Comparison of ENCODE assay signal across 18 mouse cellular contexts in the genomic region with DNA sequence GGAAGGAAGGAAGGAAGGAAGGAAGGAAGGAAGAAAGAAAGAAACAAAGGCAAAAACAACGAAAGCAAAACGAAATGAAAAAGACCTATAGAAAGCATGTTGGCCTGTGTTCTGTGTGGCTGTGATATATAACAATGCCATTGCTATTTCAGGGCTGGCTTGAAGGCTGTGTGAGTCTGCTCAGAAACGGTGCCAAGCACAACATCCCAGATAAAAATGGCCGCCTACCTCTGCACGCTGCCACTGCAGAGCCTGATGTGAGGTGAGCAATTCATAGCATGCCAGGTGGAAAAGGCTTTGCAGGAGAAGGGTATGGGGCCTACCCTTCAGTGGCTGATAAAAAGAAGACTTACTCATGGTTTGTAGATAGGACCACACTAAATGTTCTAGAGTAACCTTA. TPM values are rescaled to one million over a fixed set of nuclear protein-coding genes. Genes with fewer than 3 reads are reported as not detected.
DNase-seq lines count a peak whose midpoint lies in the region; ATAC-seq and TF ChIP-seq lines count a peak whose summit lies in the region.
"Had no signal": no experiment of that assay in that cellular context is flagged by ENCODE, and none has a peak within 500 bp of the region (broad histone marks: within the 10 kb centered on the region; RNA-seq: fewer than 3 reads in every experiment).

No protein-coding gene starts in this region.

- H3K4me2 ChIP-seq in heart, embryonic 11.5 days: no peak overlapping the region
- no peak overlapping the region for H3K4me2 ChIP-seq in limb, embryonic 12.5 days
- no peak overlapping the region for H3K4me2 ChIP-seq in heart, postnatal 0 days (ENCODE audit: low read depth, low read length)
- H3K4me2 ChIP-seq: forebrain, embryonic 12.5 days; midbrain, embryonic 12.5 days had no signal

- no peak overlapping the region for H3K4me3 ChIP-seq in heart, embryonic 11.5 days (ENCODE audit: low read depth, low read length)
- no peak overlapping the region for H3K4me3 ChIP-seq in limb, embryonic 12.5 days (replicated peaks)
- no peak overlapping the region for H3K4me3 ChIP-seq in limb, embryonic 10.5 days
- H3K4me3 ChIP-seq in heart, postnatal 0 days (ENCODE audit: low read depth, low read length): no peak overlapping the region
- H3K4me3 ChIP-seq: forebrain, embryonic 12.5 days; midbrain, embryonic 12.5 days had no signal

- no peak overlapping the region for H3K9ac ChIP-seq in heart, embryonic 11.5 days (ENCODE audit: low read depth, low read length)
- H3K9ac ChIP-seq in limb, embryonic 12.5 days (replicated peaks): no peak overlapping the region
- no peak overlapping the region for H3K9ac ChIP-seq in heart, postnatal 0 days (replicated peaks; ENCODE audit: low read depth, low read length)
- H3K9ac ChIP-seq: forebrain, embryonic 12.5 days; midbrain, embryonic 12.5 days had no signal

- 0 out of 2 replicates have a peak, but pooled peaks cover 7% of the 10 kb centered on the region for H3K4me1 ChIP-seq in heart, embryonic 11.5 days (ENCODE audit: control insufficient read depth, insufficient read depth, low read length)
- H3K4me1 ChIP-seq in limb, embryonic 12.5 days (replicated peaks): peaks cover 53% of the 10 kb centered on the region
- H3K4me1 ChIP-seq in limb, embryonic 10.5 days: peaks cover 26% of the 10 kb centered on the region
- peaks cover 7% of the 10 kb centered on the region; the same call in 1 of the 2 replicates for H3K4me1 ChIP-seq in heart, postnatal 0 days (ENCODE audit: control insufficient read depth, insufficient read depth)

- H3K27me3 ChIP-seq in heart, embryonic 11.5 days (ENCODE audit: control insufficient read depth, insufficient read depth, low read length): no peaks in the 10 kb centered on the region
- H3K27me3 ChIP-seq in limb, embryonic 12.5 days: no peaks in the 10 kb centered on the region
- no peaks in the 10 kb centered on the region for H3K27me3 ChIP-seq in limb, embryonic 10.5 days (ENCODE audit: low read depth, poor library complexity, severe bottlenecking)
- H3K27me3 ChIP-seq in heart, postnatal 0 days (ENCODE audit: control insufficient read depth, insufficient read depth, low read length): no peaks in the 10 kb centered on the region
- H3K27me3 ChIP-seq: forebrain, embryonic 12.5 days; midbrain, embryonic 12.5 days had no signal

- no peak for TF ChIP-seq CTCF in heart, postnatal 0 days (IDR thresholded peaks at IDR 0.05; ENCODE audit: low read depth)

- ATAC-seq in heart, embryonic 11.5 days (replicated peaks; ENCODE audit: insufficient number of reproducible peaks, low FRiP score, low TSS enrichment): no peak
- no peak for ATAC-seq in limb, embryonic 12.5 days (ENCODE audit: insufficient number of reproducible peaks, insufficient read depth, low FRiP score, low TSS enrichment, low read depth)
- ATAC-seq in heart, postnatal 0 days (ENCODE audit: insufficient read depth, low read depth): no peak
- ATAC-seq: inflammation-experienced regulatory T-cells, adult 6 months had no signal

- H3K9me3 ChIP-seq in heart, embryonic 11.5 days (replicated peaks; ENCODE audit: control insufficient read depth, low read length): no peaks in the 10 kb centered on the region
- H3K9me3 ChIP-seq in limb, embryonic 12.5 days: no peaks in the 10 kb centered on the region
- H3K9me3 ChIP-seq in limb, embryonic 10.5 days (replicated peaks): no peaks in the 10 kb centered on the region
- H3K9me3 ChIP-seq in heart, postnatal 0 days (replicated peaks; ENCODE audit: control insufficient read depth, low read length): no peaks in the 10 kb centered on the region
- H3K9me3 ChIP-seq: forebrain, embryonic 12.5 days; midbrain, embryonic 12.5 days had no signal

- DNase-seq in heart, adult 18-20 months: no peak
- no peak for DNase-seq in limb, embryonic 10.5 days (ENCODE audit: low spot score)
- DNase-seq in heart, postnatal 0 days (ENCODE audit: low spot score): no peak
- no peak for DNase-seq in cerebellum, postnatal 4 days (ENCODE audit: low spot score in 2 of 2)
- no peak for DNase-seq in natural killer cell, adult 2 months (ENCODE audit: low spot score in 2 of 2)
- DNase-seq: cerebellum, postnatal 14 days; kidney, postnatal 36 days; layer of hippocampus, postnatal 36 days; left cerebral cortex, postnatal 4 days; lung, postnatal 4 days; spleen, adult 18-20 months; thymus, postnatal 4 days had no signal

- no peaks in the 10 kb centered on the region for H3K36me3 ChIP-seq in heart, embryonic 11.5 days (ENCODE audit: control insufficient read depth, insufficient read depth, low read length)
- H3K36me3 ChIP-seq in limb, embryonic 12.5 days: no peaks in the 10 kb centered on the region
- H3K36me3 ChIP-seq in limb, embryonic 10.5 days: no peaks in the 10 kb centered on the region
- no peaks in the 10 kb centered on the region for H3K36me3 ChIP-seq in heart, postnatal 0 days (replicated peaks; ENCODE audit: control insufficient read depth, insufficient read depth, low read length)
- H3K36me3 ChIP-seq: forebrain, embryonic 12.5 days; midbrain, embryonic 12.5 days had no signal

- no peak for TF ChIP-seq EP300 in heart, postnatal 0 days (IDR thresholded peaks at IDR 0.05; ENCODE audit: low read depth)

- H3K27ac ChIP-seq in heart, embryonic 11.5 days (ENCODE audit: low read depth, low read length): 0 out of 2 replicates have a peak overlapping the region, but pooled peaks have one; percentile 7
- H3K27ac ChIP-seq in limb, embryonic 12.5 days: peak overlapping the region; percentile 62
- H3K27ac ChIP-seq in limb, embryonic 10.5 days: no peak overlapping the region
- 0 out of 2 replicates have a peak overlapping the region, but pooled peaks have one; percentile 43 for H3K27ac ChIP-seq in heart, postnatal 0 days (ENCODE audit: low read depth)
- H3K27ac ChIP-seq: forebrain, embryonic 12.5 days; midbrain, embryonic 12.5 days had no signal

- 69% methylated on average over 5 of the region's 5 CpGs for WGBS in heart, embryonic 11.5 days (ENCODE audit: insufficient replicate concordance)
- WGBS in limb, embryonic 12.5 days: 85% methylated on average over 5 of the region's 5 CpGs
- 91% methylated on average over 5 of the region's 5 CpGs for WGBS in limb, embryonic 10.5 days
- 46% methylated on average over 5 of the region's 5 CpGs for WGBS in heart, postnatal 0 days

RNA-seq across cellular contexts. Expression of gene Ankrd55, which starts 38.7 kb away (rescaled TPM):
- polyA plus RNA-seq in heart, embryonic 11.5 days (2014; fragmentation: Nextera tagmentation; extraction: Ambion mirVana): 0.14 and 0.63 TPM in 2 replicates
- 1 to 10 TPM; 1.3 to 2.3 TPM for total RNA-seq in heart, adult 18-20 months (2021)
- polyA plus RNA-seq in limb, embryonic 12.5 days (2016; fragmentation: Nextera tagmentation; extraction: Ambion mirVana): 0.65 and 0.89 TPM in 2 replicates
- 0.23 and 0.46 TPM in 2 replicates for polyA plus RNA-seq in limb, embryonic 10.5 days (2016; fragmentation: Nextera tagmentation; extraction: Ambion mirVana)
- not detected in 2 replicates for total RNA-seq in heart, postnatal 0 days (2014; rRNA removed; ENCODE audit: low replicate concordance)
- 0.05 and 0.07 TPM in 2 replicates for polyA plus RNA-seq in heart, postnatal 0 days (2015; fragmentation: Nextera tagmentation; extraction: Ambion mirVana)
- total RNA-seq: hematopoietic stem cell, adult 5-6 weeks had no signal
